Mouse (Mus musculus) MEL (cell line): ENCODE measurements at regions not wholly inside any gene's neighbourhood (a gene's known extent, or its start where the extent isn't known, plus 50 kb on each side); places are given as distances from the start of the nearest gene placed in this dataset.

Experiments used
- CTCF ChIP-seq, 3 experiments: IDR thresholded peaks in 2 of 3; conservative IDR thresholded peaks in 1 of 3; 2 replicates each; pipeline ENCODE4 v1.5.1; 2011 to 2012; ENCODE audit warnings: low read length in 3 of 3, low read depth in 2 of 3, mild to moderate bottlenecking in 2 of 3, improper control_type of control experiment in 1 of 3, inconsistent platforms in 1 of 3, mixed read lengths in 1 of 3, moderate library complexity in 1 of 3; ENCODE audit not compliant: control insufficient read depth in 1 of 3, insufficient read depth in 1 of 3, poor library complexity in 1 of 3, severe bottlenecking in 1 of 3
- EP300 ChIP-seq, 2 experiments: IDR thresholded peaks; 2 replicates each; pipeline ENCODE4 v1.6.1; 2011; ENCODE audit warnings: improper control_type of control experiment in 2 of 2, low read length in 2 of 2, low read depth in 1 of 2, mild to moderate bottlenecking in 1 of 2
- GABPA ChIP-seq: IDR thresholded peaks from 2 replicates; pipeline ENCODE4 v1.6.1; 2012; ENCODE audit warnings: low read depth, mild to moderate bottlenecking, inconsistent platforms, low read length, improper control_type of control experiment, moderate library complexity
- GATA1 ChIP-seq: IDR thresholded peaks from 2 replicates; pipeline ENCODE4 v1.6.1; 2011; ENCODE audit warnings: low read depth, low read length, improper control_type of control experiment
- MYC ChIP-seq: IDR thresholded peaks from 2 replicates; pipeline ENCODE4 v1.6.1; 2011; ENCODE audit warnings: low read depth, mild to moderate bottlenecking, low read length, improper control_type of control experiment, moderate library complexity
- NRF1 ChIP-seq: IDR thresholded peaks from 2 replicates; pipeline ENCODE4 v1.6.1; 2014; ENCODE audit warnings: low read depth, mild to moderate bottlenecking, inconsistent platforms, low read length, improper control_type of control experiment, moderate library complexity; ENCODE audit not compliant: poor library complexity, insufficient read depth, severe bottlenecking
- POLR2A ChIP-seq, 2 experiments: IDR thresholded peaks; 2 replicates each; pipeline ENCODE4 v1.6.1; 2011 to 2012; ENCODE audit warnings: low read length in 2 of 2, mild to moderate bottlenecking in 2 of 2, control low read depth in 1 of 2, improper control_type of control experiment in 1 of 2, low read depth in 1 of 2, moderate library complexity in 1 of 2; ENCODE audit not compliant: control insufficient read depth in 1 of 2, insufficient read depth in 1 of 2, poor library complexity in 1 of 2
- TBP ChIP-seq: IDR thresholded peaks from 2 replicates; pipeline ENCODE4 v1.8.0; 2011; ENCODE audit warnings: low read depth, low read length, improper control_type of control experiment
- USF1 ChIP-seq: IDR thresholded peaks from 2 replicates; pipeline ENCODE4 v1.6.1; 2014; ENCODE audit warnings: low read depth, mild to moderate bottlenecking, inconsistent platforms, low read length, improper control_type of control experiment, moderate library complexity

GRCm38 (mm10) chr12:112424150-112424549 lies 65.1 kb upstream of the A530016L24Rik start:
- TF ChIP-seq GABPA (no peak), USF1 (no peak), MYC (no peak), EP300 (IDR thresholded peaks at IDR 0.05; ENCODE audit: low read depth in 1 of 2, low read length in 2 of 2) (no peak), CTCF (IDR thresholded peaks at IDR 0.05 in 2 of 3, conservative IDR thresholded peaks at IDR 0.05 in 1 of 3; ENCODE audit: control insufficient read depth in 1 of 3, insufficient read depth in 1 of 3, low read depth in 2 of 3, low read length in 3 of 3, poor library complexity in 1 of 3, severe bottlenecking in 1 of 3) (no peak), TBP (no peak), GATA1 (no peak), POLR2A (IDR thresholded peaks at IDR 0.05; ENCODE audit: control insufficient read depth in 1 of 2, insufficient read depth in 1 of 2, low read depth in 1 of 2, low read length in 2 of 2, poor library complexity in 1 of 2) (no peak), NRF1 (no peak)
